Mouse (Mus musculus): ENCODE results near the gene Il4i1. TPM values are rescaled to one million over a fixed set of nuclear protein-coding genes. Genes with fewer than 3 reads are reported as not detected.

Gene Il4i1
- total RNA-seq (2017): 25.3 and 28.3 TPM in 2 replicates

GRCm38 (mm10) chr7:44815721-44816469, at the start of gene Il4i1, which contains the start of gene Nup62:
Gene Il4i1 (plus strand): TSS chr7:44816387.
Gene Nup62 (plus strand): TSS chr7:44816088.
- peak; percentile 89 for ATAC-seq (ENCODE audit: extremely low read depth, insufficient number of reproducible peaks, low FRiP score, poor library complexity, severe bottlenecking)

GRCm38 (mm10) chr7:44768129-44768528, 48.1 kb upstream of the Il4i1 start:
- no peak for ATAC-seq (ENCODE audit: extremely low read depth, insufficient number of reproducible peaks, low FRiP score, poor library complexity, severe bottlenecking)

GRCm38 (mm10) chr7:44770046-44770578, 46.1 kb upstream of the Il4i1 start:
- ATAC-seq (ENCODE audit: extremely low read depth, insufficient number of reproducible peaks, low FRiP score, poor library complexity, severe bottlenecking): no peak

- no peak for ATAC-seq (ENCODE audit: extremely low read depth, insufficient number of reproducible peaks, low FRiP score, poor library complexity, severe bottlenecking)
Measured at GRCm38 (mm10) chr7:44772591-44773204, 43.5 kb upstream of the Il4i1 start.

- ATAC-seq (ENCODE audit: extremely low read depth, insufficient number of reproducible peaks, low FRiP score, poor library complexity, severe bottlenecking): no peak
Measured at GRCm38 (mm10) chr7:44776849-44777498, 39.2 kb upstream of the Il4i1 start.

GRCm38 (mm10) chr7:44780101-44780500, 36.1 kb upstream of the Il4i1 start:
- no peak for ATAC-seq (ENCODE audit: extremely low read depth, insufficient number of reproducible peaks, low FRiP score, poor library complexity, severe bottlenecking)

GRCm38 (mm10) chr7:44789531-44789930, 26.7 kb upstream of the Il4i1 start:
- ATAC-seq (ENCODE audit: extremely low read depth, insufficient number of reproducible peaks, low FRiP score, poor library complexity, severe bottlenecking): no peak

GRCm38 (mm10) chr7:44790066-44790465, 26.1 kb upstream of the Il4i1 start:
- ATAC-seq (ENCODE audit: extremely low read depth, insufficient number of reproducible peaks, low FRiP score, poor library complexity, severe bottlenecking): no peak

- ATAC-seq (ENCODE audit: extremely low read depth, insufficient number of reproducible peaks, low FRiP score, poor library complexity, severe bottlenecking): no peak
Measured at GRCm38 (mm10) chr7:44792781-44793180, 23.4 kb upstream of the Il4i1 start.

- no peak for ATAC-seq (ENCODE audit: extremely low read depth, insufficient number of reproducible peaks, low FRiP score, poor library complexity, severe bottlenecking)
Measured at GRCm38 (mm10) chr7:44808927-44809326, 7.3 kb upstream of the Il4i1 start.

GRCm38 (mm10) chr7:44809466-44809865, 6.7 kb upstream of the Il4i1 start:
- ATAC-seq (ENCODE audit: extremely low read depth, insufficient number of reproducible peaks, low FRiP score, poor library complexity, severe bottlenecking): no peak

- no peak for ATAC-seq (ENCODE audit: extremely low read depth, insufficient number of reproducible peaks, low FRiP score, poor library complexity, severe bottlenecking)
Measured at GRCm38 (mm10) chr7:44810365-44810764, 5.8 kb upstream of the Il4i1 start.

- ATAC-seq (ENCODE audit: extremely low read depth, insufficient number of reproducible peaks, low FRiP score, poor library complexity, severe bottlenecking): no peak
Measured at GRCm38 (mm10) chr7:44810819-44811557, 5.2 kb upstream of the Il4i1 start.

GRCm38 (mm10) chr7:44812651-44813325, 3.4 kb upstream of the Il4i1 start:
- ATAC-seq (ENCODE audit: extremely low read depth, insufficient number of reproducible peaks, low FRiP score, poor library complexity, severe bottlenecking): no peak

- no peak for ATAC-seq (ENCODE audit: extremely low read depth, insufficient number of reproducible peaks, low FRiP score, poor library complexity, severe bottlenecking)
Measured at GRCm38 (mm10) chr7:44813985-44814384, 2.2 kb upstream of the Il4i1 start.

- ATAC-seq (ENCODE audit: extremely low read depth, insufficient number of reproducible peaks, low FRiP score, poor library complexity, severe bottlenecking): no peak
Measured at GRCm38 (mm10) chr7:44814423-44814822, 1.8 kb upstream of the Il4i1 start.

- ATAC-seq (ENCODE audit: extremely low read depth, insufficient number of reproducible peaks, low FRiP score, poor library complexity, severe bottlenecking): no peak
Measured at GRCm38 (mm10) chr7:44814952-44815553, 1.1 kb upstream of the Il4i1 start.

GRCm38 (mm10) chr7:44816470-44817021, 359 bp downstream of the Il4i1 start, which contains the start of gene Atf5:
Gene Atf5 (minus strand): TSS chr7:44816658.
- no peak for ATAC-seq (ENCODE audit: extremely low read depth, insufficient number of reproducible peaks, low FRiP score, poor library complexity, severe bottlenecking)
